Mouse (Mus musculus): ENCODE measurements around the gene Olfr131. TPM values are rescaled to one million over a fixed set of nuclear protein-coding genes. Genes with fewer than 3 reads are reported as not detected.

Gene Olfr131
- polyA plus RNA-seq (2017; shearing (Covaris generic)) = not detected

GRCm38 (mm10) chr17:38088593-38088992, at the start of gene Olfr131:
Gene Olfr131 (minus strand): TSS chr17:38088693.

DNA sequence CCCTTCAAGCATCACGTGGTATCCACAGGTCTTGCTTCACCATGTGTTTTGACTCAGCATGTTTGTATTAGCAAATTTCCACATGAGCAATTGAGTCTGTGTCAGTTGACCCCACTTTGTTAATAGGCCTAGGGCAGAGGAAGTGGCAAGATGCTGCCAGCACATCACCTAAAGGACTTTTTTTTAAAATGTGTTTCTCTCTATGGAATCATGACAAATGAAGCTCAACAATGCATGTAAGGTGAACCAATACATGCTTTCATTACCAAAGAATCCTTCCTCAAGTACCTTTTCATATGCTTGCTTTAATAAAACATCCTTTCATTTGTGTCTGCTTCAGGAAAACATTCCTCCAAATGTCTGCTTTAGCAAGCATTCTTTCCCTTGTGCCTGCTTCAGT, 45.9 kb upstream of the Olfr131 start, which contains the start of gene Olfr132:
Olfr132 (minus strand) TSS at position 101 of the 400 bp plus-strand sequence.

GRCm38 (mm10) chr17:38063621-38064020, 24.9 kb downstream of the Olfr131 start, which contains the start of gene Olfr130:
Gene Olfr130 (plus strand): TSS chr17:38063921.

GRCm38 (mm10) chr17:38059979-38060378, 28.5 kb downstream of the Olfr131 start, which contains the start of gene Olfr129:
Gene Olfr129 (minus strand): TSS chr17:38060079.

Other genes with a start within 250 kb of the Olfr131 start
- not detected for gene Olfr126, start 241.2 kb downstream of the Olfr131 start, polyA plus RNA-seq (2017; shearing (Covaris generic))
- gene Olfr127, start 188.3 kb downstream of the Olfr131 start, polyA plus RNA-seq (2017; shearing (Covaris generic)) = not detected
- 0.15 TPM for gene Olfr128, start 168.1 kb downstream of the Olfr131 start, polyA plus RNA-seq (2017; shearing (Covaris generic))
- gene Olfr761, start 135.6 kb downstream of the Olfr131 start, polyA plus RNA-seq (2017; shearing (Covaris generic)) = not detected
- not detected for gene Olfr129, start 28.6 kb downstream of the Olfr131 start, polyA plus RNA-seq (2017; shearing (Covaris generic))
- gene Olfr130, start 24.8 kb downstream of the Olfr131 start, polyA plus RNA-seq (2017; shearing (Covaris generic)) = not detected
- gene Olfr132, start 45.8 kb upstream of the Olfr131 start, polyA plus RNA-seq (2017; shearing (Covaris generic)) = not detected
- gene Olfr133, start 56.6 kb upstream of the Olfr131 start, polyA plus RNA-seq (2017; shearing (Covaris generic)) = not detected
- gene Olfr134, start 82.7 kb upstream of the Olfr131 start, polyA plus RNA-seq (2017; shearing (Covaris generic)) = not detected
- not detected for gene Olfr135, start 115.6 kb upstream of the Olfr131 start, polyA plus RNA-seq (2017; shearing (Covaris generic))
- gene Olfr138, start 172.3 kb upstream of the Olfr131 start, polyA plus RNA-seq (2017; shearing (Covaris generic)) = not detected
- not detected for gene Olfr137, start 218.9 kb upstream of the Olfr131 start, polyA plus RNA-seq (2017; shearing (Covaris generic))
- not detected for gene Olfr136, start 241.1 kb upstream of the Olfr131 start, polyA plus RNA-seq (2017; shearing (Covaris generic))